Mouse (Mus musculus) embryonic facial prominence, embryonic 15.5 days (tissue): ENCODE results near the gene Igsf11. TPM values are rescaled to one million over a fixed set of nuclear protein-coding genes. Genes with fewer than 3 reads are reported as not detected.
"Not testable (repeated sequence)": the region's sequence is repeated elsewhere in the genome, so short reads cannot be mapped to it uniquely, and the experiment has no call there.

Experiments used
- ATAC-seq: fragments of 200-750 bp; cut with Nextera tagmentation; 2 replicates; pipeline ENCODE4 v1.8.0; 2017; ENCODE audit warnings: low read depth, moderate TSS enrichment; ENCODE audit not compliant: insufficient number of reproducible peaks, low FRiP score, low TSS enrichment
- H3K27ac ChIP-seq: fragments of 300-500 bp; sonication (generic); replicated peaks from 2 replicates; pipeline ENCODE4 v1.5.1; 2015; ENCODE audit warnings: mild to moderate bottlenecking, inconsistent platforms
- H3K27me3 ChIP-seq: fragments of 300-500 bp; sonication (generic); 2 replicates; pipeline ENCODE4 v1.6.1; 2015; ENCODE audit warnings: inconsistent platforms
- H3K36me3 ChIP-seq: fragments of 300-500 bp; sonication (generic); 2 replicates; pipeline ENCODE4 v1.6.1; 2015; ENCODE audit warnings: mild to moderate bottlenecking, inconsistent platforms
- H3K4me1 ChIP-seq: fragments of 300-500 bp; sonication (generic); 2 replicates; pipeline ENCODE4 v1.6.1; 2015; ENCODE audit warnings: inconsistent platforms
- H3K4me2 ChIP-seq: fragments of 300-500 bp; sonication (generic); replicated peaks from 2 replicates; pipeline ENCODE4 v1.6.1; 2015; ENCODE audit warnings: mild to moderate bottlenecking, inconsistent platforms
- H3K4me3 ChIP-seq: fragments of 300-500 bp; sonication (generic); replicated peaks from 2 replicates; pipeline ENCODE4 v1.5.1; 2015; ENCODE audit warnings: mild to moderate bottlenecking, inconsistent platforms
- H3K9ac ChIP-seq: fragments of 300-500 bp; sonication (generic); 2 replicates; pipeline ENCODE4 v1.6.1; 2015; ENCODE audit warnings: inconsistent platforms
- H3K9me3 ChIP-seq: fragments of 300-500 bp; sonication (generic); replicated peaks from 2 replicates; pipeline ENCODE4 v1.6.1; 2016; ENCODE audit warnings: inconsistent platforms
- WGBS: fragments of 180-500 bp; shearing (Covaris S2); methylation state at CpG from one replicate; pipeline ENCODE4 v1.1.7; 2015; 5-methylcytosine and 5-hydroxymethylcytosine counted together
- polyA plus RNA-seq: library from polyadenylated mRNA; unstranded; fragments of >200 nt; fragmentation: Nextera tagmentation; extraction: Ambion mirVana; gene quantifications from 2 replicates; pipeline ENCODE4 v1.2.1, GENCODE M21; 2015

The Igsf11 gene
- polyA plus RNA-seq, 1 experiment from 2014 or later: 0.87 TPM

DNA sequence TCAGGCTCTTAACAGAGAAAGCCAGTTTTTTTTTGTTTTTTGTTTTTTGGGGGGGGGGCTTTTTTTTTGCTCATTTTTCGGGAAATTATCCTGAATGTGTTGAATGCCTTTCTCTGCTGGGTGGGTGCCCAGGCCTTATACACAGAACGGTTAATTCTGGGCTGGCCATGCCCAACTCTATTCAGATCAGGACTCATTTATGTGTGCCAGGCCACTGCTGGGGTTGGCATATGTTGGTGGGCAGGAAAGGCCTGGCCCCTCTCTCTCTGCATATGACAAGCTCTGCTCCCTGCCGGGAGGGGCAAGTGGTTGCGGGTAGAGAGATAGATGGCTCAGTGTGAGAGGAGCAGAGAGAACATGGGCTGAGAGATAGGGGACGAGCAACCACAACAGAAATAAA lies 62.8 kb downstream of the Igsf11 start:
- H3K36me3 ChIP-seq: no peaks in the 10 kb centered on the region
- H3K27me3 ChIP-seq: no peaks in the 10 kb centered on the region
- H3K4me2 ChIP-seq: no peak overlapping the region
- no peak overlapping the region for H3K4me3 ChIP-seq
- no peak for ATAC-seq
- no peak overlapping the region for H3K27ac ChIP-seq
- H3K4me1 ChIP-seq: no peaks in the 10 kb centered on the region
- H3K9ac ChIP-seq: no peak overlapping the region
- WGBS: 93% methylated on average over 5 of the region's 5 CpGs
- H3K9me3 ChIP-seq: no peaks in the 10 kb centered on the region

DNA sequence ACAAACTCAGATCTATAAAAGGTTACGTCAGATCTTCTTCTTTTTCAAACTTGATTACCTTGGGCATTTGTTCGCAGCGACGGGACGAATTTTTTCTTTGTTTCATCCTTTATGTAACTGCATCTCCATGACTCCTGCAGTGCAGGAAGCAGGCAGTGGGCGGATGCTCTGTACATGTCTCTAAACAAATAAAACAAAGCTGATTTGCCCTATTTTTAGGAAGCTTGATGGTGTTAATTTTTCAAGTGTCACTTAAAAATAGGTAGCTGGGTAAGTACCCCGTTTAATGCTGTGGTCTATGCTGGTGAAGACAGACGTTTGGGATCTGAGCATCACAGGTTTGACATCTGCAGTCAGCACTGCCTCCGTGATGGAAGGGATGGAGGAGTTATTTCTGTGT lies 66.3 kb downstream of the Igsf11 start:
- no peak for ATAC-seq
- H3K36me3 ChIP-seq: no peaks in the 10 kb centered on the region
- no peaks in the 10 kb centered on the region for H3K27me3 ChIP-seq
- no peak overlapping the region for H3K4me2 ChIP-seq
- H3K4me3 ChIP-seq: no peak overlapping the region
- no peak overlapping the region for H3K27ac ChIP-seq
- no peaks in the 10 kb centered on the region for H3K4me1 ChIP-seq
- no peak overlapping the region for H3K9ac ChIP-seq
- 69% methylated on average over 9 of the region's 9 CpGs for WGBS
- H3K9me3 ChIP-seq: no peaks in the 10 kb centered on the region

DNA sequence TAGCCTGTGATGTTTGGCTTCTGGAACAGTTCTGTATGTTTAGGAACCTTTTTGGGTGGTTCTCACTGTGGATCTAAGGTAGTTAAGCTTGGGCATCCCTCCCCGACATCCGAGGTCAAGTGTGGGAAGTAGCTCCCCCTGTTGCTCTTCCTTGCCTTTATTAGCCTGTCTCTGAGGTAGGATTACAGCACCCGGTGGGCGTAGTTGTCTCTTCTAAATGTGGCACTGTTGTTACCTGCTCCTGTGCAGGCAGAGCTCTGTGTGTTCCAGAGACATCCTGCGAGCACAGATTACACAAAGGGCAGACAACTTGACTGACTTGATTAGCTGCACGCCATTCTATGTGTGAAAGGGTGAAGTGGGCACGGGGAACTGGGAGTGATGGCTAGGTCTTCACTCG lies 68.1 kb downstream of the Igsf11 start:
- WGBS: 72% methylated on average over 8 of the region's 8 CpGs
- H3K4me2 ChIP-seq: no peak overlapping the region
- ATAC-seq: no peak
- no peaks in the 10 kb centered on the region for H3K27me3 ChIP-seq
- H3K36me3 ChIP-seq: no peaks in the 10 kb centered on the region
- no peaks in the 10 kb centered on the region for H3K4me1 ChIP-seq
- H3K4me3 ChIP-seq: no peak overlapping the region
- H3K9ac ChIP-seq: no peak overlapping the region
- no peak overlapping the region for H3K27ac ChIP-seq
- no peaks in the 10 kb centered on the region for H3K9me3 ChIP-seq

DNA sequence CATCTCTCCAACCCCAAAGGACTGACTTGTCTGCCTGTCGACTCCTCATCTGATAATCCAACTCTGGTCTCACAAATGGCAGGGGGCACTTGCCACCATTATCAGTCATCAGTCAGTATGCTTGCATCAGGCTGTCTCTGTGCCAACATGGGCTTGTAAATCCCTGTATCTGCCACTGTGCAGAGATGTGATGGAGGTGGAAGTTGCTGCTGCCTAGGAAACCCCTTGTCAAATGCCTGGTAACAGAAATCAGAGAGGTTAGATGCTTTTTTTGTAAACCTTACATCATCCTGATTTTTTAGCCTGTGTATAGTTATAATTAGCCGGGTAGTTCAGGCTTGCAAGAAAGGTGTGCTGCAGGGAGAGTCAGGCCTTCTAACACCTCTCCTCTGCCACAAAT lies 69.4 kb downstream of the Igsf11 start:
- ATAC-seq: no peak
- no peak overlapping the region for H3K4me2 ChIP-seq
- no peaks in the 10 kb centered on the region for H3K27me3 ChIP-seq
- H3K9me3 ChIP-seq: no peaks in the 10 kb centered on the region
- 82% methylated on average over 2 of the region's 2 CpGs for WGBS
- no peak overlapping the region for H3K4me3 ChIP-seq
- no peak overlapping the region for H3K27ac ChIP-seq
- H3K36me3 ChIP-seq: no peaks in the 10 kb centered on the region
- H3K4me1 ChIP-seq: no peaks in the 10 kb centered on the region
- no peak overlapping the region for H3K9ac ChIP-seq

DNA sequence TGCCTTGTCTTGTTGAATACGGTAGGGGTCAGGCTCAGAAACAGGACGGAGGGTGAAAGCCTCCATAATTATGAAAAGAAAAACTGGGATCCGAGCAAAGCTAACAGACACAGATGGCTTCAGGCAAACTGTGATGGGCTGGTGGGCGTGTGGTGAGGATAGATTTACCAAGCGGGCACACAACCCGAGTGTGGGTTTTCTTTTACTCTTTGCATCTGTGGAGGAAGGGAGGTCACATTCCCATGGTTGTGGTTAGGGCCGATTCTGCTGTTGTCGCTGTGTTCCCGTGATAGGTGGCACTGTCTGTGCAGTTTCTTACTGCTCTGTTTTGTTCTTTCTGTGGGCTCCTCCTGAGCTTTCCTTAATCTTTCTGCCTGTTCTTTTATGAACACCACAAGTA lies 70.2 kb downstream of the Igsf11 start:
- no peaks in the 10 kb centered on the region for H3K27me3 ChIP-seq
- WGBS: 40% methylated on average over 9 of the region's 9 CpGs
- ATAC-seq: no peak
- H3K4me1 ChIP-seq: no peaks in the 10 kb centered on the region
- H3K36me3 ChIP-seq: no peaks in the 10 kb centered on the region
- 0 out of 2 replicates have a peak overlapping the region, but pooled peaks have one; percentile 6 for H3K4me2 ChIP-seq
- no peak overlapping the region for H3K9ac ChIP-seq
- no peak overlapping the region for H3K27ac ChIP-seq
- no peaks in the 10 kb centered on the region for H3K9me3 ChIP-seq
- no peak overlapping the region for H3K4me3 ChIP-seq

DNA sequence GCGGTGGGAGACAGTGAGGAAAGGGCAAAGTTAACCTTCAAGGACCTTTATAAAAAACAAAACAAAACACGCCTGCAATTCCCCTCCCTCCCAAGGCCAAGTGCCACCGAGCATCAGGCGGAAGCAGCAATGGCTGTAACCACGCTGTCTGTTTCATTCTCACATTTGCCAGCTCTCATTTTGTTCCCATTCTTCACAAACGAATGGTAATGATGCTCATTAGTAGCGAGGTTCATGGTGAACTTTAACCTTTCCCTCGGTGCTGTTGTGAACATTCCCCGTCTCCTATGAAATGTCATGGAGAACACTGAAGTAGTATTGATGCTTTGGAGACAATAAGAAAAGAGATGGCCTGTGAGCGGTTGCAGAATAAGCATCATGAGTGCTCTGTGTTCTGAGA lies 74.6 kb downstream of the Igsf11 start:
- Histone ChIP-seq H3K36me3 (no peaks in the 10 kb centered on the region), H3K4me2 (no peak overlapping the region), H3K9ac (no peak overlapping the region), H3K27ac (no peak overlapping the region), H3K9me3 (no peaks in the 10 kb centered on the region), H3K27me3 (no peaks in the 10 kb centered on the region), H3K4me1 (no peaks in the 10 kb centered on the region), H3K4me3 (no peak overlapping the region)
- ATAC-seq: no peak
- 81% methylated on average over 10 of the region's 10 CpGs for WGBS

DNA sequence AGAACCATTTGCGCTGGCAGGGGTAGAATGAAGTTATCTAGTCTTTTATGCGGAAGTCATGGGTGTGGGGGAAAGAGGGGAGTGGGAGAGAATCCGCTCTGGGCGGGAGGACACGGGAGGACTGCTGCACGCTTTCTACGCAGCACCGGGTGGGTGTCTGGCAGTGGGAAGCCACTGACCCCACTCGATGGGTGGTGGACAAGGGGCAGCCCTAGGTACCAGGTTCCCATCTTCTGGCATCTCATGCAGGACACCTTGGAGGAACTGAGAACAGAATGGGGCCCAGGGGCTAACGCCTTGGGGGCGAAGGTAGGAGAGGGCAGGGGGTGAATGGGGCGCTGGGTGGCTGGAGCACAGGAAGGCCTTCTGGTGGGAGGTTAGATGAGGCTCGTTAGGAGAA lies 83.7 kb downstream of the Igsf11 start:
- no peak overlapping the region for H3K4me2 ChIP-seq
- no peak overlapping the region for H3K27ac ChIP-seq
- H3K27me3 ChIP-seq: no peaks in the 10 kb centered on the region
- no peaks in the 10 kb centered on the region for H3K36me3 ChIP-seq
- H3K4me1 ChIP-seq: no peaks in the 10 kb centered on the region
- no peaks in the 10 kb centered on the region for H3K9me3 ChIP-seq
- H3K4me3 ChIP-seq: no peak overlapping the region
- 74% methylated on average over 13 of the region's 13 CpGs for WGBS
- ATAC-seq: no peak
- H3K9ac ChIP-seq: no peak overlapping the region

DNA sequence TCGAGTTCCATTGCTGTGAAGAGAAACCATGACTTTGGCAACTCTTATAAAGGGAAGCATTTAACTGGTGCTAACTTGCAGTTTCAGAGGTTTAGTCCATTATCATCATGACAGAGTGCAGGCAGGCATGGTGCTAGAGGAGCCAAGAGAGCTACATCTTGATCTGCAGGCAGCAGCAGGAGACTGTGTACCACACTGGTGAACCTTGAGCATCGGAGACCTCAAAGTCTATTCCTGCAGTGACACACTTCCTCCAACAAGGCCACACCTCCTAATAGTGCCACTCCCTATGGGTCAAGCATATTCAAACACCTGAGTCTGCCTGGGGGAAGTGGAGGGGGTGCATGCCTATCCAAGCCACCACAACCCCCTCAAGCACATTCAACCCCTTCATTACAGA lies 86.1 kb downstream of the Igsf11 start:
- Histone ChIP-seq H3K4me1 (no peaks in the 10 kb centered on the region), H3K36me3 (no peaks in the 10 kb centered on the region), H3K4me2 (no peak overlapping the region), H3K27me3 (no peaks in the 10 kb centered on the region), H3K9ac (no peak overlapping the region), H3K4me3 (no peak overlapping the region), H3K27ac (no peak overlapping the region), H3K9me3 (no peaks in the 10 kb centered on the region)
- ATAC-seq: no peak
- WGBS: 79% methylated on average over 2 of the region's 2 CpGs

DNA sequence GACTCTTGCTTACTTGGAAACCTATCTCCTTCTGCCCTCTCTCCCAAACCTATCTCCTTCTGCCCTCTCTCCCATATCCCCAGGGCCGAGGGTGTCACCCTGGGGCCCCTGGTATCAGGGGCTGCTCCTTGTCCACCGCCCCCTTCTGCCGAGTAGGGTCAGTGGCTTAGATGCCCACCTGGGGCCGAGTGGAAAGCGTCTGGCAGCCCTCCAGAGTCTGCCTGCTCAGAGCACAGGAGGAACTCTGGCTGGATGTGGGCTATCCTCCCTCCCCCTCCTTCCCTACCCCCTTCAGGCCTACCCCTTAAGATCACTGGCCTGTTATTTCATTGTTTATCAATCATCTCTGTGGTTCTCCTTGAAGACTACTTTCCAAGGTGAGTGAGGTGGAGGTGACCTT lies 88.1 kb downstream of the Igsf11 start:
- Histone ChIP-seq H3K4me3 (no peak overlapping the region), H3K4me2 (no peak overlapping the region), H3K27me3 (no peaks in the 10 kb centered on the region), H3K27ac (no peak overlapping the region), H3K9me3 (no peaks in the 10 kb centered on the region), H3K36me3 (no peaks in the 10 kb centered on the region), H3K4me1 (no peaks in the 10 kb centered on the region), H3K9ac (no peak overlapping the region)
- 47% methylated on average over 5 of the region's 5 CpGs for WGBS
- no peak for ATAC-seq

DNA sequence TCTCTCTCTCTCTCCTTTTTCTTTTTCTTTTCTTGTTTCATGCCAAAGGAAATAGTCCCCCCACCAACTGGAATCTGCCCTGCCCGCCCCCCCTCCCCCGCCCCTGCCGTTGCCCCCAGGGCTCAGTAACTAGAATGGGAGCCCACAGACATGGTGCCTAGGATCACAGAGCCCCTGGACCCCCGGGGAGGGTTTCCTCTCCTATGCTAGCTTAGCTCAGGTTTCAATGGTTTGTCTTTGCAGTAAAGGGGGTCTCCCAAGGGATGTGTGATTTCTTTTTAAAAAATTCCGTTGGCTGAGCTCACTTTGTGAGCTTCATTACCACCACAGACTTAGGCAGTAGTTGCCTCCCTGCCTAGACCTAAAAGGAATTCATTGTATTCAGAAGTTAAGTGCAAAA lies 89.6 kb downstream of the Igsf11 start:
- Histone ChIP-seq H3K36me3 (no peaks in the 10 kb centered on the region), H3K27me3 (no peaks in the 10 kb centered on the region), H3K4me3 (no peak overlapping the region), H3K27ac (no peak overlapping the region), H3K9me3 (no peaks in the 10 kb centered on the region), H3K9ac (no peak overlapping the region), H3K4me2 (no peak overlapping the region), H3K4me1 (0 out of 2 replicates have a peak, but pooled peaks cover 2% of the 10 kb centered on the region)
- ATAC-seq: no peak
- WGBS: 6% methylated on average over 5 of the region's 5 CpGs

DNA sequence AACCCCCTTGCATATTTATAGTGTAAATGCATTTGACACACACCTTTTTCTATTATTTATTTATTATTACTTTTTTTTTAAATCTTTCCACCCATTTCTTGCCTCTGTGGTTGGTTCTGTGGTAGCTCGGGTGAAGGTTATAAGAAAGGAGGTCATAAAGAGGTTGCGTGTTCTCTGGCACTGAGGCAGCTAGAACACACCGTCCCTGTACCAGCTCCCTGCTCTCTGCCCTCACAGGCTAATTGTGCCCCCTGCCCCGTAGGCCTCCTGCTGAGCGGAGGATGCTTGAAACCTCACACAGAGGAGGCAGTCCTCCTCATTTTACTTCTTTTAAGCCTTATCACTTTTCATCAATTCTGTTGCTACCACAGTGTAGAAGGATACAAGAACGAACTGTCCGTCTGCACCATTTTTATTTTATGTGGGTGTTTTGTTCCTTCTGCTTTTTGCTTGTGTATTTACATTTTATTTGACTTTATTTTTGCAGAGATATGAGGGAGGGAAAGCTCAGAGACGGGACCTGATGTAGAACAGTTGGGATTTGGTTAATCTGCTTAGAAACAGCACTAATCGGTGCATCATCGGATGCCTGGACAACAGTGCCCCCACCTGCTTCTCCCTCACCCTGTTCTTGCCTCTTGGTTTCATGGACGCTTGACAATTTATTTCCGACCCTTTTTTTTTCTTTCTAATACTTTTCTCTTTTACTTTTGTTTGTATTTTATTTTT lies 90.2 kb downstream of the Igsf11 start:
- WGBS: 22% methylated on average over 12 of the region's 12 CpGs
- Histone ChIP-seq H3K27ac (no peak overlapping the region), H3K4me1 (0 out of 2 replicates have a peak, but pooled peaks cover 2% of the 10 kb centered on the region), H3K9ac (no peak overlapping the region), H3K36me3 (no peaks in the 10 kb centered on the region), H3K4me2 (no peak overlapping the region), H3K9me3 (no peaks in the 10 kb centered on the region), H3K27me3 (no peaks in the 10 kb centered on the region), H3K4me3 (no peak overlapping the region)
- no peak for ATAC-seq

DNA sequence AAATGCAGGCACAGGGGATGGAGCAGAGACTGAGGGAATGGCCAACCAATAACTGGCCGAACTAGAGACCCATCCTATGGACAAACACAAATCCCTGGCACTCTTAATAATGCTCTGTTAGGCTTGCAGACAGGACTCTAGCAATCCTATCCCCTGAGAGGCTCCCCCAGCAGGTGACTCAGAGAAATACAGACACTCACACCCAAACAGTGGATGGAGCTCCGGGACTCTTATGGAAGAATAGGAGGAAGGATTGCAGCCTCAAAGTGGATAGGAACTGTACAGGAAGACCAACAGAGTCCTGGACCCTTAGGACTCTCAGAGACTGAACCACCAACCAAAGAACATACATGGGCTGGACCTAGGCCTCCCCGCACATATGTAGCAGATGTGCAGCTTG lies 91.4 kb downstream of the Igsf11 start:
- H3K4me1 ChIP-seq, H3K4me3 ChIP-seq, H3K9me3 ChIP-seq, H3K27me3 ChIP-seq, H3K4me2 ChIP-seq, H3K36me3 ChIP-seq, H3K27ac ChIP-seq, ATAC-seq, H3K9ac ChIP-seq: not testable (repeated sequence)
- 74% methylated on average over 3 of the region's 3 CpGs for WGBS
